Mouse (Mus musculus) stomach, embryonic 15.5 days (tissue): Measurements from ENCODE around the gene Col4a4. TPM values are rescaled to one million over a fixed set of nuclear protein-coding genes. Genes with fewer than 3 reads are reported as not detected.
A peak's percentile ranks its signal among the peaks of the same experiment; 100 is the strongest.

Experiments
- ATAC-seq: fragments of 200-750 bp; cut with Nextera tagmentation; 2 replicates; pipeline ENCODE4 v1.8.0; 2017; ENCODE audit warnings: low read depth, moderate number of reproducible peaks, moderate TSS enrichment; ENCODE audit not compliant: insufficient read depth, low FRiP score
- H3K27ac ChIP-seq: fragments of 300-500 bp; sonication (generic); 2 replicates; pipeline ENCODE4 v1.5.1; 2015; ENCODE audit warnings: mild to moderate bottlenecking, inconsistent platforms
- H3K27me3 ChIP-seq: fragments of 300-500 bp; sonication (generic); replicated peaks from 2 replicates; pipeline ENCODE4 v1.6.1; 2015; ENCODE audit warnings: inconsistent platforms
- H3K36me3 ChIP-seq: fragments of 300-500 bp; sonication (generic); 2 replicates; pipeline ENCODE4 v1.6.1; 2015; ENCODE audit warnings: inconsistent platforms
- H3K4me1 ChIP-seq: fragments of 300-500 bp; sonication (generic); 2 replicates; pipeline ENCODE4 v1.6.1; 2015; ENCODE audit warnings: inconsistent platforms
- H3K4me2 ChIP-seq: fragments of 300-500 bp; sonication (generic); 2 replicates; pipeline ENCODE4 v1.6.1; 2015; ENCODE audit warnings: mild to moderate bottlenecking, inconsistent platforms
- H3K4me3 ChIP-seq: fragments of 300-500 bp; sonication (generic); replicated peaks from 2 replicates; pipeline ENCODE4 v1.5.1; 2015; ENCODE audit warnings: inconsistent platforms
- H3K9ac ChIP-seq: fragments of 300-500 bp; sonication (generic); 2 replicates; pipeline ENCODE4 v1.6.1; 2015; ENCODE audit warnings: inconsistent platforms
- H3K9me3 ChIP-seq: fragments of 300-500 bp; sonication (generic); 2 replicates; pipeline ENCODE4 v1.6.1; 2016; ENCODE audit warnings: inconsistent platforms
- WGBS: fragments of 180-500 bp; shearing (Covaris S2); methylation state at CpG from one replicate; pipeline ENCODE4 v1.1.7; 2015; 5-methylcytosine and 5-hydroxymethylcytosine counted together
- polyA plus RNA-seq: library from polyadenylated mRNA; unstranded; fragments of >200 nt; fragmentation: Nextera tagmentation; extraction: Ambion mirVana; gene quantifications from 2 replicates; pipeline ENCODE4 v1.2.1, GENCODE M21; 2015

Col4a4 gene
- polyA plus RNA-seq, 1 experiment from 2014 or later = 0.64 TPM

DNA sequence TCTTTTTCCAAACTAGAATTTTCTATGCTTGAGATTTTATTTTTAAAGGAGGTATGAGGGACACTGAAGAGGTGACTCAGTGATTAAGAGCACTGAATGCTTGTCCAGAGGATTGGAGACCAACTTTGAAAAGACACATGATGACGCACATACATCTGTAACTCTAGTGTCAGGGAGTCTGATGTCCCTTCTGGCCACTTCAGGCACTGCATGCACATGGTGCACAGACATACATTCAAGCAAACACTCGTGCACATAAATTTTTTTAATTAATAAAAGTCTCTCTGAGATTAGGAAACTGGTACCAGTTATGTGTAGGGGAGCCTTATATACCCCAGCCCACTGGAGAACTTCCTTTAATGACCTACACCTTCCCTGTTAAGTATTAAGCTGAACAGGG is 10.5 kb downstream of the Col4a4 start:
- H3K4me3 ChIP-seq = no peak overlapping the region
- no peaks in the 10 kb centered on the region for H3K27me3 ChIP-seq
- H3K9me3 ChIP-seq = no peaks in the 10 kb centered on the region
- ATAC-seq = no peak
- 87% methylated on average over 2 of the region's 2 CpGs for WGBS
- no peak overlapping the region for H3K9ac ChIP-seq
- no peaks in the 10 kb centered on the region for H3K36me3 ChIP-seq
- no peak overlapping the region for H3K4me2 ChIP-seq
- H3K4me1 ChIP-seq = no peaks in the 10 kb centered on the region
- no peak overlapping the region for H3K27ac ChIP-seq

DNA sequence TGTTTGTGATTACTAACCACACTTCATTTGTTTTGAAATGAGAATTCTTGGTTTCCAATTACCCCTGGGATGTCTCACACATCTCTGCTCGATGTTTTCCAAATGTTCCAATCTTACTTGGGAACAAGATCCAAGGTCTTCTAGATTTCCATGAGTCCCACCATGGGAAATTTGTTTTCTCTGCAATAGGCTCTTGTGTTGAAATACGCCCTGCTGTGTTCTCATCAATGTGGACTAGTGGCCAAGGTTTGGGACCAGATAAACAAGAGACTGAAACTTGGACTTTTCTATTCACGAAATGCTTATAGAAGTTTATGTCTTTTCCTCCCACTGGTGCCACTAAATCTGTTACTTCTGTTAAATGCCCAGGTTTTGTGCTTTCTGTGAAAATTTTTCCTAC is 11.0 kb downstream of the Col4a4 start:
- no peak overlapping the region for H3K27ac ChIP-seq
- 82% methylated on average over 3 of the region's 3 CpGs for WGBS
- H3K27me3 ChIP-seq = no peaks in the 10 kb centered on the region
- no peak overlapping the region for H3K4me2 ChIP-seq
- no peak for ATAC-seq
- H3K9ac ChIP-seq = no peak overlapping the region
- H3K4me3 ChIP-seq = no peak overlapping the region
- no peaks in the 10 kb centered on the region for H3K9me3 ChIP-seq
- no peaks in the 10 kb centered on the region for H3K36me3 ChIP-seq
- H3K4me1 ChIP-seq = no peaks in the 10 kb centered on the region

DNA sequence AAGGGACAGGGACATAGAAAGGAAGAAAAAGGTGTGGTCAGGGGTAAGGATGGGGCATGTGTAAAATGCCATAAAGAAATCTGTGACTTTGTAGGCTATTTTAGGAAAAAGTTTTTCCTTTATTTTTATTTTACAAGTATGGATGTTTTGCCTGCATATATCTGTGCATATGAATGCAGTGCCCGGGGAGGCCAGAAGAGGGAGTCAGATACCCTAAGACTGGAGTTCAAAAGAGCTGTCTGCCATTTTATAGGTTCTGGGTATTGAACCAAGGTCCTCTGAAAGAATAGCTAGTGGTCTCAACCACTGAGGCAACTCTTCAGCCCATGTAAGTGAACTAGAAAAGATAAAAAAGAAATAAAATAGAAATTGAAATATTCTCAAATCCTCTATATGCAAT is 14.9 kb downstream of the Col4a4 start:
- Histone ChIP-seq H3K36me3 (no peaks in the 10 kb centered on the region), H3K27me3 (no peaks in the 10 kb centered on the region), H3K4me3 (no peak overlapping the region), H3K9me3 (no peaks in the 10 kb centered on the region), H3K27ac (no peak overlapping the region), H3K4me1 (no peaks in the 10 kb centered on the region), H3K4me2 (no peak overlapping the region), H3K9ac (no peak overlapping the region)
- 73% methylated on average over 1 of the region's 1 CpGs for WGBS
- ATAC-seq = no peak

DNA sequence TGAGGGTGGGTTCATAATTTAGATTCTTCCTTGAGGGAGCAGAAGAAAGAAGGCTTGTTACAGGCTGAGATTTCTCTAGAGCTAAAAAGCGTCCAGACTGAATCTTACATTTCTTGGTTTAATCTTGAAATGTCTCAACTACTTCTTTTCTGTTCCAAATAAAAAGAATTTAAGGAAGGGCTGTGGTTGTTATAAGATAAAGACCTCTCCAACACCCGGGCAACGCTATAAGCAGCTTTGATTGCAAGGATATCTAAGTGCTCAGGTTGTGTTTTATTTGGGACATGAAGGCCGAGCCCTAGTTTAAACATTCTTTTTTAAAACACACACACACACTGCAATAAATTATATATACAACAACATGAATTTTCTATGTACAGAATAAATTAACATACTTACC is 17.2 kb downstream of the Col4a4 start:
- no peak overlapping the region for H3K27ac ChIP-seq
- no peaks in the 10 kb centered on the region for H3K4me1 ChIP-seq
- H3K27me3 ChIP-seq = no peaks in the 10 kb centered on the region
- H3K9ac ChIP-seq = no peak overlapping the region
- H3K4me2 ChIP-seq = no peak overlapping the region
- H3K4me3 ChIP-seq = no peak overlapping the region
- WGBS = 72% methylated on average over 4 of the region's 4 CpGs
- no peak for ATAC-seq
- H3K9me3 ChIP-seq = no peaks in the 10 kb centered on the region
- no peaks in the 10 kb centered on the region for H3K36me3 ChIP-seq

DNA sequence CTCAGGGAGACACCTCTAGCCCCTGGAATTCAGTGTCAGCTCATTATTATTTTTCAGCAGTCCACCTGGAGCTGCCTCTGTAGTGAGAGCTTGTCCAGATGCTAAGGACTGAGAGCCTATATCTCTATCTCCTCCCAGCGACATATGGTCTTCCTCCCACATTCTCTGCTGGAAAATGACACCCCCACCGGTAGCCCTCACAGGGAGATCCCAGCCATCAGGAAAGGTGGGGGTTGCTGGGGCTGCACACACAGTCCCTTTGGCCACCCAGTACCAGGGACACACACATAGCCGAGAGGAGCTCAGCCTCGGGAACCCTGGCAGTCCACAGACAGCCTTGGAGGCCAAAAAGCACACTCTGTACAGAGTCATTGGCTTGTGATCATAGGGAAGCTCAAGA is 26.4 kb downstream of the Col4a4 start:
- no peak overlapping the region for H3K4me2 ChIP-seq
- 61% methylated on average over 4 of the region's 4 CpGs for WGBS
- H3K27ac ChIP-seq = no peak overlapping the region
- no peak overlapping the region for H3K9ac ChIP-seq
- no peaks in the 10 kb centered on the region for H3K9me3 ChIP-seq
- ATAC-seq = no peak
- H3K36me3 ChIP-seq = no peaks in the 10 kb centered on the region
- no peak overlapping the region for H3K4me3 ChIP-seq
- H3K4me1 ChIP-seq = no peaks in the 10 kb centered on the region
- H3K27me3 ChIP-seq = no peaks in the 10 kb centered on the region

DNA sequence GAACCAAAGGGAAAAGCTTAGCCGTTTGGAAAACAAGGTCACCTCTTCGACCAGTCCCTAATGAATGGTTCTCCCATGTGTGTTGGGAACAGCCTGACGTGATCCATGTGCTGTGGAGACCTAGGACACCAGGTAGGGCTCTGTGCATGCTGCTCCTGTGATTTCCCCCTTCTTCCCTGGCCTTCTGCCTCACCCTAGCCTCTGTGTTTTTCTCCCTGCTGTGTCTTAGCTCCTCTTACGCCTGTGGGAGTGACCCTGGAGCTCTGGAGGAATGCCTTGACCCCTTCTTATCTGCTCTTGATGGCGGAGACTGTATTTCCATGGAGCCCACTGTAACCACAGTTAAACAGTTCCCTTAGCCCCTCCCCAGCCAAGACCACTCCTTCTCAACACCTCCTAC is 31.8 kb downstream of the Col4a4 start:
- ATAC-seq = peak; percentile 35; the same call in 1 of the 2 replicates
- Histone ChIP-seq H3K9me3 (no peaks in the 10 kb centered on the region), H3K36me3 (no peaks in the 10 kb centered on the region), H3K27ac (no peak overlapping the region), H3K4me3 (no peak overlapping the region), H3K27me3 (no peaks in the 10 kb centered on the region), H3K9ac (no peak overlapping the region), H3K4me1 (0 out of 2 replicates have a peak, but pooled peaks cover 4% of the 10 kb centered on the region), H3K4me2 (0 out of 2 replicates have a peak overlapping the region, but pooled peaks have one; percentile 3)
- 48% methylated on average over 5 of the region's 5 CpGs for WGBS

DNA sequence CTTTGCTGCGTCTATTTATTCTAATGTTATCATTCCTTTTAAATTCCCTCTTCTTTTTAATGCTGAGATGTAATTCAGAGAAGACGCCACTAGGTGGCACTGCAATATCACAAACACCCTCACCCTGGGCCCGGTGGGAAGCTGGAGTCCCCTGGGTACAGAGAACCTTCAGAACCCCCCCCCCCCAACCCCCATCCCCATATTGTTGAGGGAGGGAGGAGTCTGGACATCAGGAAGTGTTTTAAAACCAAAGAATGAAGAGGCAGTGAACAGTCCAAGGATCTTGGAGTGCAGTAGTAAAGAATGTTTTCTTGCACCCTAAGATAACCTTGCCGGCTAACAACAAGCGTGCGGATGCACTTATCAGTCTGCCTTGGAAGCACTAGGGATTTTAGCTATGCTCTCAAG is 32.2 kb downstream of the Col4a4 start:
- WGBS = 30% methylated on average over 6 of the region's 6 CpGs
- ATAC-seq = peak; percentile 50; the same call in 1 of the 2 replicates
- Histone ChIP-seq H3K9me3 (no peaks in the 10 kb centered on the region), H3K4me1 (0 out of 2 replicates have a peak, but pooled peaks cover 4% of the 10 kb centered on the region), H3K4me3 (no peak overlapping the region), H3K36me3 (no peaks in the 10 kb centered on the region), H3K4me2 (0 out of 2 replicates have a peak overlapping the region, but pooled peaks have one; percentile 3), H3K27me3 (no peaks in the 10 kb centered on the region), H3K27ac (no peak overlapping the region), H3K9ac (no peak overlapping the region)

DNA sequence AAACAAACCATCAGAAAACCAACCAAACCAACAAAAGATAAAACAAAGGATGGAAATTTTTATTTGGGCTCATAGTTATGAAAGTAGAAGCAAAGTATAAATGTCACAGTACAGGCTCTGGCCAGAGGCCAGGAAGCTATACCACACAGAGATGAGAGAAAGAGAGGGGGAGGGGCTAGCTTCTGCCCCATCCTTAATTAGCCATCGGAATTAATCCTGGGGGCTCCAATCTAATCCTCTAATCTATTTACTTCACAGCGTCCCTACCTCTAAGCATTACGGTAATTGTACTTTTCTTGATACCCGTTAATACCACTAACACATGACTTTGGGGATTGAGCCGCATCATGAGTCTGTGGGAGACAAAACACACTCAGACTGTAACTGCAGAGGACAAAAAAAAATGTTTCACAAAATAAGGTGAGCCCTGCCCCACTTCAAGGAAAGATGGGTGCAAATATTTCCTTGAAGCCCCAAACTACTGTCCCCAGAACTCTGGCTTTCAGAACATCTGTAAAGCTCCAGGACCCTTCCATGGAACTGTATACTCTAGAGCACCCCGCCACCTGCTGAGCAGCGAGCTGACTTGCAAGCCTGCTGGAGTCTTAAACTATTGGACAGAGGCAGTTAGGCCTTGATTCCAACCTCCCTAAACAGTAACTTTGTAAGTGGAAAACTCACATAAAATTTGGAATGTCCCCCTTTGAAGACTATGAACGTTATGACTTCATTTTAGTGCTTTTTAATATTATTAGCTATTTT is 41.3 kb downstream of the Col4a4 start:
- no peaks in the 10 kb centered on the region for H3K36me3 ChIP-seq
- H3K4me1 ChIP-seq = no peaks in the 10 kb centered on the region
- H3K27me3 ChIP-seq = no peaks in the 10 kb centered on the region
- H3K9me3 ChIP-seq = no peaks in the 10 kb centered on the region
- H3K27ac ChIP-seq = no peak overlapping the region
- no peak overlapping the region for H3K4me3 ChIP-seq
- no peak overlapping the region for H3K4me2 ChIP-seq
- WGBS = 74% methylated on average over 8 of the region's 8 CpGs
- ATAC-seq = no peak
- no peak overlapping the region for H3K9ac ChIP-seq

DNA sequence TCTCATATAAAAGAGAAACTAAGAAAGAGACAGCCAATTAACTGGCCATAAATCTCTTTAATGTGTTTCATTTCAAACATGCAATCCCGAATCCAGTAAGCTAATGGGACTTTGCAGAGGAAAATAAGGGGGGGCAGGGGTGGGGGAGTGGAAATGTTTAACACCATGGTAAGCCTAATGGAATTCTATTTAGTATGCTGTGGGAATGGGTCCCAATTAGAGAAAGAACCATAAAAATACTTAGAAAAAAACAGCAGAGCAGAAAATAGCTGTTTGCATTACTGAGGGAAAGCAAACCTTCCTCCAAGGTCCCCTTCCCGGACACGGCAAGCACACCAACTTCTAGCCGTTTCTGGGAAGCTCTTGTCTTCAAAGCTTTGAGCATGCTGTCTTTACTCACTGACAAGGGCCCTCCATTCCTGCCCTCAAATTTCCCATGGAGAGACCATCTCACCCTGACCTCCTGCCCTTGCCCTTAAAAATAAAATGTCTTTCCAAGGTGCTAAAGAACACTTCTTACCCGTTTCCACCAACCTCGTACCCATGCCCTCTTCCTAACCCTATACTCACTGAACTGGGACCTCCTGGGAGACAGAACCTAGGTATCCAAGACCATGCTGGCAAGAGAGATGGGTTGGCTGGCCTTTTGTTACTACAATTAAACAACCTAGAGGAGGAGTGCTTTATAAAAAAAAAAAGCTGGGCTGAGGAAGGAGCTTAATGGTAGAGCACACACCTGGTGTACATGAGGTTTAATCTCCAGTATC is 42.0 kb downstream of the Col4a4 start:
- no peak overlapping the region for H3K27ac ChIP-seq
- no peak overlapping the region for H3K4me3 ChIP-seq
- no peaks in the 10 kb centered on the region for H3K9me3 ChIP-seq
- no peaks in the 10 kb centered on the region for H3K27me3 ChIP-seq
- WGBS = 58% methylated on average over 6 of the region's 6 CpGs
- no peak overlapping the region for H3K4me2 ChIP-seq
- no peak for ATAC-seq
- no peaks in the 10 kb centered on the region for H3K36me3 ChIP-seq
- H3K4me1 ChIP-seq = no peaks in the 10 kb centered on the region
- no peak overlapping the region for H3K9ac ChIP-seq

DNA sequence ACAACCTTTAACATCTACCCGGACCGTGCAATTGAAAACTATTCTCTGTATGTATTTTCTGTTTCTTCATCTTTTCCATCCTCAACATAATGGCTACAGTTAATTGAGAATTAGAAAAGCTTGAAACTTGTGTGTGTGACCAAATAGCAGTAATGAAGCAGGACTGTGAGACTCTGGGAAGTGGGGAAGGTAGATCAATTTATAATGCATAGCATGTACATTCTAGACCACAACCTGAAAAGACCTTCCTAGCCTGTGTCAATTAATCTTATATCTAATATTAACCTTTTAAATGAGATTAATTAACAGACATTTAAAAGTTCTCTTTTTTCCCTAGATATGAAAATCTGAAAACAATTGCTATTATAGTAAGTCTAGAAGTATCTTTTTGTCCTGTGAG is 42.7 kb downstream of the Col4a4 start:
- Histone ChIP-seq H3K4me3 (no peak overlapping the region), H3K9me3 (no peaks in the 10 kb centered on the region), H3K27ac (no peak overlapping the region), H3K36me3 (no peaks in the 10 kb centered on the region), H3K4me1 (no peaks in the 10 kb centered on the region), H3K4me2 (no peak overlapping the region), H3K27me3 (no peaks in the 10 kb centered on the region), H3K9ac (no peak overlapping the region)
- no peak for ATAC-seq
- 83% methylated on average over 2 of the region's 2 CpGs for WGBS

DNA sequence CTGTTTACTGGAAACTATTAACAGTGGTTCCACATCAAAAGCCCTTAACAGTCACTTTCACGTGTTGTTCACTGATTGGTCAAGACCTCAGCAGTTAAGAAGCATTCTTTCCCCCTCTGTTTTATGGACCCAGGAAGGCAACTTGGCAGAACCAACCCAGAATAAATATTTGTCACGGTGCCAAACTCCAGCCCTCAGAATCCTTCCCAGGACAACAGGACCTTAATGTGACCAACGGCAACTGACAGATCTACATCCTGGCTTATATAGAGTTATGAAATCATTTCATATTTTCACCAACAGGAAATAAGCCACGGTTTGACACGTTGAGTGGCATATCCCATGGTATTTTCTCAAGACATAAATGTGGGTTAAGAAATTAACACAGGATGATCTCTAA is 46.6 kb downstream of the Col4a4 start:
- Histone ChIP-seq H3K9me3 (no peaks in the 10 kb centered on the region), H3K36me3 (no peaks in the 10 kb centered on the region), H3K27ac (no peak overlapping the region), H3K4me3 (no peak overlapping the region), H3K4me2 (no peak overlapping the region), H3K27me3 (no peaks in the 10 kb centered on the region), H3K4me1 (no peaks in the 10 kb centered on the region), H3K9ac (no peak overlapping the region)
- no peak for ATAC-seq
- 75% methylated on average over 5 of the region's 5 CpGs for WGBS

DNA sequence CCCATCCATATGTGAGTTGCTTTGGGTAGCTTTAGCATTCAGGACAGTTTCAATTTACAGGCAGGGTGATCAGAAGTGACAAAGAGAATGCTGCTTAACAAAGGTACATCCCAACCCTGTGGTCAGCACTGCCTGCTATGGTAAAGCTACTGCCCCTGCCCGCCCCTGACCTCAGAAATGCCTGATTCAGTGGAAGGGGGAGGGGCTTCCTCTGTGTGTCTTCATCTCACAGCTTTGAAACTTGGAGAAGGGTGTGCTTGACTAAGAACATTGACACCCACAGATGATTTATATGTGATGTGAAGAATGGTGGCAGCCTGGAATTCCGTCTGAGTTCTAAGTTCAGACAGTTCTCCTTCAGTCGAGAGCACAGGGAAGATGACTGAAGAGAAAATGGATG is 48.8 kb downstream of the Col4a4 start:
- H3K4me1 ChIP-seq = no peaks in the 10 kb centered on the region
- no peaks in the 10 kb centered on the region for H3K36me3 ChIP-seq
- no peaks in the 10 kb centered on the region for H3K9me3 ChIP-seq
- WGBS = 54% methylated on average over 3 of the region's 3 CpGs
- no peak for ATAC-seq
- no peaks in the 10 kb centered on the region for H3K27me3 ChIP-seq
- H3K27ac ChIP-seq = no peak overlapping the region
- H3K9ac ChIP-seq = no peak overlapping the region
- no peak overlapping the region for H3K4me2 ChIP-seq
- H3K4me3 ChIP-seq = no peak overlapping the region
